11 mouse cellular contexts compared by ENCODE assay signal in the genomic region with DNA sequence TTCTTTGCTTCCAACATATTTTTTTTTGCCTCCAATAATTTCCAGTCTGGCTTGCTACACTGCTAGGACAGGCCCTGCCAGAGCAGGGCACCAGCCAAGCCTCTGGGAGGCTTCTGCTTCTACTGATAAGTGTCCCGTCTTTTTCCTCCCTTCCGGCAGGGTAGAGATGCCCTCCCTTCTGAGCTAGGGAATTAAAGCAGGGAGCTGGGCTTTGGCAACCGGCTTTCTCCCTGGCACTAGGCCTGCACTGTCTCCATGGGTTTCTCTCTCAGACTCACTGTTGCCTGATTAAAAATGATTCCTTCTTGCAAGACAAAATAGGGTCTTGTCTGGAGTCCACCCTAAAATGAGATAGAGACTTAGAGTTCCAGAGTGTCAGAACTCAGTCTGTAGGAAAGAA.
DNase-seq lines count a peak whose midpoint lies in the region.
"Had no signal": no experiment of that assay in that cellular context is flagged by ENCODE, and none has a peak within 500 bp of the region (broad histone marks: within the 10 kb centered on the region; RNA-seq: fewer than 3 reads in every experiment).

No protein-coding gene starts in this region.

- DNase-seq in cerebellum, adult 9-11 months: peak; percentile 16
- DNase-seq in cerebellum, adult 11 months: no peak
- DNase-seq in left cerebral cortex, postnatal 10 days (ENCODE audit: extremely low spot score in 1 of 2, low spot score in 2 of 2): peak; percentile 44 to 64
- DNase-seq in left cerebral cortex, adult 11 months (ENCODE audit: low spot score): no peak
- peak; percentile 13 to 17 for DNase-seq in cerebellum, postnatal 36 days
- DNase-seq in right cerebral cortex, adult 18-20 months: peak; percentile 13
- no peak for DNase-seq in gastrocnemius, postnatal 4 days (ENCODE audit: low spot score in 2 of 2)
- no peak for DNase-seq in frontal cortex, postnatal 25 days (ENCODE audit: low spot score in 2 of 2)
- DNase-seq: B cell, adult 2 months; gastrocnemius, postnatal 10 days; kidney, adult 11 months had no signal

- intact Hi-C loops in left cerebral cortex, postnatal 10 days (cut with DNase I): no loop called here

Comparison
In these comparisons a context has a peak if more than half of its experiments do, and no peak if none do; other contexts are left out.
1. DNase-seq: peak in cerebellum, adult 9-11 months (single experiment), left cerebral cortex, postnatal 10 days (2 of 2), cerebellum, postnatal 36 days (2 of 2) and right cerebral cortex, adult 18-20 months (single experiment); none in cerebellum, adult 11 months (single experiment), left cerebral cortex, adult 11 months (single experiment), gastrocnemius, postnatal 4 days (0 of 2) and frontal cortex, postnatal 25 days (0 of 2).